Mouse (Mus musculus) thymus, postnatal 4 days (tissue): ENCODE results near the gene Txk.

Source experiments
- DNase-seq: peaks from one replicate; pipeline ENCODE4 v3.0.0; 2021

Gene Txk

GRCm38 (mm10) chr5:72752585-72752984, at the start of gene Txk:
Gene Txk, minus strand, starts transcription at chr5:72752777.
- DNase-seq, result peak; percentile 63

- DNase-seq, result no peak
Measured at GRCm38 (mm10) chr5:72798563-72798962, 46.0 kb upstream of the Txk start.

GRCm38 (mm10) chr5:72796186-72796613, 43.6 kb upstream of the Txk start:
- DNase-seq, result no peak

- peak; percentile 23 for DNase-seq
Measured at GRCm38 (mm10) chr5:72793309-72793850, 40.8 kb upstream of the Txk start.

- DNase-seq, result no peak
Measured at GRCm38 (mm10) chr5:72791789-72792188, 39.2 kb upstream of the Txk start.

- DNase-seq, result no peak
Measured at GRCm38 (mm10) chr5:72791386-72791785, 38.8 kb upstream of the Txk start.

GRCm38 (mm10) chr5:72785451-72785850, 32.9 kb upstream of the Txk start:
- peak; percentile 39 for DNase-seq

GRCm38 (mm10) chr5:72784719-72785118, 32.1 kb upstream of the Txk start:
- DNase-seq, result no peak

GRCm38 (mm10) chr5:72783957-72784356, 31.4 kb upstream of the Txk start:
- no peak for DNase-seq

- no peak for DNase-seq
Measured at GRCm38 (mm10) chr5:72783123-72783522, 30.5 kb upstream of the Txk start.

- DNase-seq, result no peak
Measured at GRCm38 (mm10) chr5:72781776-72782175, 29.2 kb upstream of the Txk start.

- no peak for DNase-seq
Measured at GRCm38 (mm10) chr5:72776595-72776994, 24.0 kb upstream of the Txk start.

- DNase-seq, result no peak
Measured at GRCm38 (mm10) chr5:72776127-72776526, 23.6 kb upstream of the Txk start.

- no peak for DNase-seq
Measured at GRCm38 (mm10) chr5:72769841-72770240, 17.3 kb upstream of the Txk start.

- DNase-seq, result peak; percentile 61
Measured at GRCm38 (mm10) chr5:72763546-72763945, 11.0 kb upstream of the Txk start.

- no peak for DNase-seq
Measured at GRCm38 (mm10) chr5:72763025-72763424, 10.4 kb upstream of the Txk start.

GRCm38 (mm10) chr5:72761758-72762157, 9.2 kb upstream of the Txk start:
- no peak for DNase-seq

GRCm38 (mm10) chr5:72761237-72761636, 8.7 kb upstream of the Txk start:
- DNase-seq, result peak; percentile 59

- DNase-seq, result no peak
Measured at GRCm38 (mm10) chr5:72758925-72759924, 6.6 kb upstream of the Txk start.

- DNase-seq, result no peak
Measured at GRCm38 (mm10) chr5:72757155-72757773, 4.7 kb upstream of the Txk start.

- DNase-seq, result no peak
Measured at GRCm38 (mm10) chr5:72755941-72756340, 3.4 kb upstream of the Txk start.

GRCm38 (mm10) chr5:72755035-72755434, 2.5 kb upstream of the Txk start:
- DNase-seq, result no peak

- no peak for DNase-seq
Measured at GRCm38 (mm10) chr5:72751056-72751758, 1.4 kb downstream of the Txk start.
